Mouse (Mus musculus) embryonic facial prominence, embryonic 13.5 days (tissue): ENCODE data around the gene Rbbp4. TPM values are rescaled to one million over a fixed set of nuclear protein-coding genes. Genes with fewer than 3 reads are reported as not detected.

ENCODE experiments used
- ATAC-seq: fragments of 200-750 bp; cut with Nextera tagmentation; 2 replicates; pipeline ENCODE4 v1.8.0; 2017; ENCODE audit warnings: low read depth; ENCODE audit not compliant: insufficient number of reproducible peaks, insufficient read depth, low FRiP score, low TSS enrichment
- H3K27ac ChIP-seq: fragments of 300-500 bp; sonication (generic); 2 replicates; pipeline ENCODE4 v1.5.1; 2015; ENCODE audit warnings: moderate library complexity, mild to moderate bottlenecking, inconsistent platforms
- H3K27me3 ChIP-seq: fragments of 300-500 bp; sonication (generic); 2 replicates; pipeline ENCODE4 v1.6.1; 2015; ENCODE audit warnings: mild to moderate bottlenecking, inconsistent platforms
- H3K36me3 ChIP-seq: fragments of 300-500 bp; sonication (generic); 2 replicates; pipeline ENCODE4 v1.6.1; 2015; ENCODE audit warnings: mild to moderate bottlenecking, inconsistent platforms
- H3K4me1 ChIP-seq: fragments of 300-500 bp; sonication (generic); 2 replicates; pipeline ENCODE4 v1.6.1; 2015; ENCODE audit warnings: inconsistent platforms
- H3K4me2 ChIP-seq: fragments of 300-500 bp; sonication (generic); 2 replicates; pipeline ENCODE4 v1.6.1; 2015; ENCODE audit warnings: moderate library complexity, mild to moderate bottlenecking, inconsistent platforms
- H3K4me3 ChIP-seq: fragments of 300-500 bp; sonication (generic); 2 replicates; pipeline ENCODE4 v1.5.1; 2015; ENCODE audit warnings: mild to moderate bottlenecking, inconsistent platforms
- H3K9ac ChIP-seq: fragments of 300-500 bp; sonication (generic); 2 replicates; pipeline ENCODE4 v1.6.1; 2015; ENCODE audit warnings: mild to moderate bottlenecking, inconsistent platforms
- H3K9me3 ChIP-seq: fragments of 300-500 bp; sonication (generic); 2 replicates; pipeline ENCODE4 v1.6.1; 2016; ENCODE audit warnings: inconsistent platforms
- WGBS: fragments of 180-500 bp; shearing (Covaris S2); methylation state at CpG from one replicate; pipeline ENCODE4 v1.1.7; 2015; ENCODE audit warnings: mixed read lengths; 5-methylcytosine and 5-hydroxymethylcytosine counted together
- polyA plus RNA-seq: library from polyadenylated mRNA; unstranded; fragments of >200 nt; fragmentation: Nextera tagmentation; extraction: Ambion mirVana; gene quantifications from 2 replicates; pipeline ENCODE4 v1.2.1, GENCODE M21; 2015

The Rbbp4 gene
- polyA plus RNA-seq, 1 experiment from 2014 or later: 486 TPM

DNA sequence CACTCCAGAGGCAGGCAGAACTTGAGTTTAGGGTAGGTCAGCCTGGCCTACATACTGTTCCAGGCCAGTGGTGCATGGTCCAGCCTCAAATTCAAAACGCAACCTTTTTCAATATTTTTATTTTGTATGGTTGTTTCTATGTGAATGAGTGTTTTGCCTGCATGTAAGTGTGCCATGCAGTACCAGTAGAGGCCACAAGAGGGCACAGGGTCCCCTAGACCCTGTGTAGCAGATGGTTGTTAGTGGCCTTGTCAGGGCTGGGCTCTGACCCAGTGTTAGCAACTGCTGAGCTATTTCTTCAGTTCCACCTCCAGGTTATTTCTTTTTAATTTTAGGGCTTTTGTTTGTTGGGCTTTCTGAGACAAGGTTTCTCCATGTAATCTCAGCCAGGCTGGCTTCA, 15.5 kb upstream of the Rbbp4 start:
- no peaks in the 10 kb centered on the region for H3K9me3 ChIP-seq
- WGBS: 9% methylated on average over 1 of the region's 1 CpGs
- H3K36me3 ChIP-seq: peaks cover 27% of the 10 kb centered on the region
- no peak overlapping the region for H3K4me3 ChIP-seq
- H3K9ac ChIP-seq: no peak overlapping the region
- H3K27ac ChIP-seq: no peak overlapping the region
- ATAC-seq: no peak
- H3K4me1 ChIP-seq: no peaks in the 10 kb centered on the region
- H3K4me2 ChIP-seq: no peak overlapping the region
- no peaks in the 10 kb centered on the region for H3K27me3 ChIP-seq

DNA sequence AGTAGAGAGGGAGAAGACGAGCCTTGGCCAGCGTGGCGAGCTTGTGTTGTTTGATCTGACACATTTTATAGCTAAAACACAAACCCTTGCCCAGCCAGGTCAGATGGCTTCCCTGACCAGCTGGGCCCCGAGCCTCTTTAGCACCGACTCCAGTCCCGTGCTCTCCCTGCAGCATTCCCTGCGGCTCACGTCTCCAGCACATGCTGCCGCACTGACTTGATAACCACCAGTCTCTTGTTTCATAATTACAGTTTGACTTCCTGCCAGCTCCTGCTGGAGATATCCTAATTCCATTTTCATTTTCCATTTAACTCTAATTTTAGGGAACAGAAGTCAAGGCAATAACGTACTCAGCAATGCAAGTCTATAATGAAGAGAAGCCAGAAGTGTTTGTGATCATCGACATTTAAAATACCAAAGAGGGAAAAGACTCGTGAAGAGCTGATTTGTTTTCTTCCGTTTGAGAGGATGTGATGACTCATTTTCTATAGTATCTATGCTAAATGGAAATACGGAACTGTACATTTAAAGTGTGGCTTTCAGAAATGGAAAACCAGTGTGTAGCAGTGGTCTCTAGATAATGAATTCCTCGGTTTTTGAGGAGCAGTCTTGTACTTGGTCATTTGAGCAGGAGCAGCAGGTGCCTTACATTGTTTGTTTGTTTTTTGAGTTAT, 11.4 kb upstream of the Rbbp4 start:
- Histone ChIP-seq H3K27ac (no peak overlapping the region), H3K9me3 (no peaks in the 10 kb centered on the region), H3K36me3 (peaks cover 49% of the 10 kb centered on the region), H3K4me2 (no peak overlapping the region), H3K4me3 (no peak overlapping the region), H3K9ac (no peak overlapping the region), H3K27me3 (no peaks in the 10 kb centered on the region), H3K4me1 (no peaks in the 10 kb centered on the region)
- ATAC-seq: no peak
- WGBS: 74% methylated on average over 15 of the region's 15 CpGs

DNA sequence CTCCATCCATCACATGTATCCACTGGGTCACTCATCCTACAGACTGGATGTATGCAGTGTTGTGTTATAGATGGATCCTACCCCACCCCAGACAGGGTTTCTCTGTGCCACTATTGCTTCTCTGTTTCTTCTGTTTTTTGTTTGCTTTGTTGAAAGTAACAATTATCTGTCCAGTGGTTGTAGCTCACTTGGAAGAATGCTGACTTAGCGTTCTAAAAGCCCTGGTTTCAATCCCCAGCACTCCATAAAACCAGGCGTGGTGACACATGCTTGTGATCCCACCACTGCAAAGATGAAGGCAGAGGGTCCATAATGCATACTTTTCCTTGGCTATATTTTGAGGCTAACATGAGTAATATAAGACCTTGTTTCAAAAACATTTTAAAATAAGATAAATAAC, 7.5 kb upstream of the Rbbp4 start:
- Histone ChIP-seq H3K9ac (no peak overlapping the region), H3K36me3 (peaks cover 49% of the 10 kb centered on the region), H3K4me1 (no peaks in the 10 kb centered on the region), H3K4me2 (no peak overlapping the region), H3K9me3 (no peaks in the 10 kb centered on the region), H3K4me3 (no peak overlapping the region), H3K27ac (no peak overlapping the region), H3K27me3 (no peaks in the 10 kb centered on the region)
- 81% methylated on average over 2 of the region's 2 CpGs for WGBS
- no peak for ATAC-seq

DNA sequence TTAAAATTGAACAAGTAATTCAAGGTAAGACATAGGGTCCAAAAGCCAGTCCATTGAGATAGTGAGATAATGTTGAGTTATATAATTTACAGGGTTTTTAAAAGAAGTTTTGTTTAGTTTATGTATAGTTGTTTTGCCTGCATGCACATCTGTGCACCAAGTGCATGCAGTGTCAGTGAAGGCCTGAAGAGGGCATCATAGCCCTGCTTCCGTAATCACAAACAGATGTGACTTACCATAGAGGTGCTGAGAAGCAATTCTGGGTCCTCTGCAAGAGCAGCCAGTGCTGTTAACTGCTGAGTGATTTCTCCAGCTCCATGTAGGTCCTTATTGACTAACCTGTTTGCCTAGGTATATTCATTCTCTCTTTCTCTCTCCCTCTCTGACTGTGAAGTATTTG, 6.7 kb upstream of the Rbbp4 start:
- ATAC-seq: no peak
- WGBS: 82% methylated on average over 1 of the region's 1 CpGs

DNA sequence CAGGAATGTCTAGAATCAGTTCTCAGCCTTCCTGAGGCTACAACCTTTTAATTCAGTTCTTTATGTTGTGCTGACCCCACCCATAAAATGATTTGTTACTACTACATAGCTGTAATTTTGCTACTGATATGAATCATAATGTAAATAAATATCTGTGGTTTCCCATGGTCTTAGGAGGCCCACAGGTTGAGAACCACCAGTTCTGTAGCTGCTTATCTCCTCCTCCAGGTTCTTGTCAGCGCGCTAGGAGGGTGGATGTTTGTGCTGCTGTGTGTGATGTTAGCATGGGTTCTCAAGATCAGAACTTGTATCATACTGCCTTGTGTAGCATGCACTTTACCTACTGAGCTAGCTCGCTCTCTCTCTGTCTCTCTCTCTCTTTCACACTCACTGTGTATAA, 4.6 kb upstream of the Rbbp4 start:
- Histone ChIP-seq H3K4me3 (no peak overlapping the region), H3K9ac (no peak overlapping the region), H3K4me1 (peaks cover 5% of the 10 kb centered on the region; the same call in 1 of the 2 replicates), H3K36me3 (peaks cover 30% of the 10 kb centered on the region), H3K27ac (no peak overlapping the region), H3K9me3 (no peaks in the 10 kb centered on the region), H3K27me3 (no peaks in the 10 kb centered on the region), H3K4me2 (no peak overlapping the region)
- no peak for ATAC-seq
- WGBS: 98% methylated on average over 3 of the region's 3 CpGs

More for the DNA sequence above, 6.7 kb upstream of the Rbbp4 start:
- Histone ChIP-seq H3K36me3 (peaks cover 47% of the 10 kb centered on the region), H3K4me1 (no peaks in the 10 kb centered on the region), H3K4me2 (no peak overlapping the region), H3K9me3 (no peaks in the 10 kb centered on the region), H3K4me3 (no peak overlapping the region), H3K9ac (no peak overlapping the region), H3K27me3 (no peaks in the 10 kb centered on the region), H3K27ac (no peak overlapping the region)

DNA sequence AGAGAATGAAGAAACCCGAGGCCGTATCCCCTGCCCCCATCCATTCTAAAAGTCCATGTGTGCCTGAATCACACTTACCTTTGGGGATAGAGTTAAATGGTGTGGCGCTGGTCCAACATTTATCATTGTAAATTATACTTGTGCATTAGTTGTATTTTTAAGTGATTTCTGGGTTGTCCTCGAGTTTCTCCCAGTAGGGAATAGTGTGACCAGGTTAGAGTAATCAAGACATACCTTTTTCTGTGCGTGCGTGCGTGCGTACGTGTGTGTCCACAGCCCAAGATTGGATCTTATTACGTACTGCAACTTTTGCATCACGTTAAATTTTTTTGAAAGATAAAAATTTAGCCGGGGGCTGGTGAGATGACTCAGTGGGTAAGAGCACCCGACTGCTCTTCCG, 1.1 kb upstream of the Rbbp4 start:
- peak overlapping the region; percentile 74 for H3K9ac ChIP-seq
- WGBS: 39% methylated on average over 14 of the region's 14 CpGs
- H3K4me2 ChIP-seq: peak overlapping the region; percentile 80
- no peak for ATAC-seq
- peak overlapping the region; percentile 97 for H3K27ac ChIP-seq
- H3K4me3 ChIP-seq: peak overlapping the region; percentile 98
- H3K27me3 ChIP-seq: no peaks in the 10 kb centered on the region
- peaks cover 31% of the 10 kb centered on the region for H3K4me1 ChIP-seq
- H3K9me3 ChIP-seq: no peaks in the 10 kb centered on the region
- H3K36me3 ChIP-seq: peaks cover 19% of the 10 kb centered on the region

DNA sequence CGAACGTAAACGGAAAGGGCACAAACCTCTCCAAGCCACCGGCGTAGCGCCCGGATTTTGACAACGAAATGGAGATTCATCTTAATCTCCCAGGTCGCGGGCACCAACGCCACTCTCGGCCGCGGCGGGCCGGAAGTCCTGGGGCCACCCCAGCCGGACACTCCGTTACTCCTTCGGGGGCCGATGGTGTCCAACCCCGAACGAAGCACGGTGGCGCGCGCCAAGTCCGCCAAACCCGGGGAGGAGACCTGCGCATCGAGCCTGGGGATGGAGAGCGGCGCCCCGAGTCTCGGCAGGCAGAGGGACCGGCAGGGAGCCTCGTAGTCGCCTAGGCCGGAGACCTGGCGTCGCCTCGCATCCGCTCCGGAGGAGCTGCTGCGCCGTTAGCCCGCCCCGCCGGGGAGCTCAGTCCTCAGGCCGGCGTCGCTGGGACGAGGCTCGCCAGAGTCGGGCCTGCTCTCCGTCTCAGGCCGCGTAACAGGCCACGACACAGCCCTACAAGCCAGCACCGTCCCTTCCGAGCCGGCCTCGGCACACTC, 424 bp downstream of the Rbbp4 start:
- peak overlapping the region; percentile 98 for H3K4me3 ChIP-seq
- H3K9ac ChIP-seq: peak overlapping the region; percentile 98
- H3K27ac ChIP-seq: peak overlapping the region; percentile 97
- H3K9me3 ChIP-seq: no peaks in the 10 kb centered on the region
- whole genome bisulfite sequencing: under 1% methylated on average over 61 of the region's 62 CpGs
- ATAC-seq: peak; percentile 1; the same call in 1 of the 2 replicates
- H3K36me3 ChIP-seq: peaks cover 35% of the 10 kb centered on the region
- peak overlapping the region; percentile 80 for H3K4me2 ChIP-seq
- H3K27me3 ChIP-seq: no peaks in the 10 kb centered on the region
- H3K4me1 ChIP-seq: peaks cover 41% of the 10 kb centered on the region

DNA sequence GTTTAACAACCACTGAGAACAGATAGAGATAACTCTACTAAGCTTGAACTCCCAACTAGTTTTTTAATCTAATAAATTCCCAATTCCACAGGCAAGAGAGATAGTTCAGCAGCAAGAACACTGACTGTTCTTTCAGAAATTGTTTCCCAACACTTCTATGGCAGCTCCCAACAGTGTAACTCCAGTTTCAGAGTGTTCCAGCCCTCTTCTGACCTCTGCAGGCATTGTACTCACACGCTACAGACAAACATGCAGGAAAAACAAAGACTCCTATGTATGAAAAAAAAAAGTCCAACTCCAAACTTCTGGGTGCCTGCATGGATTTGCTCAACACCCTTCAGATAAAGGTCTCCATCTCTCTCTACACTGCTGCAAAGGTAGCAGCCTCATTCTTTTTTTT, 2.3 kb downstream of the Rbbp4 start:
- H3K4me3 ChIP-seq: peak overlapping the region; percentile 98
- H3K9ac ChIP-seq: peak overlapping the region; percentile 44; the same call in 1 of the 2 replicates

DNA sequence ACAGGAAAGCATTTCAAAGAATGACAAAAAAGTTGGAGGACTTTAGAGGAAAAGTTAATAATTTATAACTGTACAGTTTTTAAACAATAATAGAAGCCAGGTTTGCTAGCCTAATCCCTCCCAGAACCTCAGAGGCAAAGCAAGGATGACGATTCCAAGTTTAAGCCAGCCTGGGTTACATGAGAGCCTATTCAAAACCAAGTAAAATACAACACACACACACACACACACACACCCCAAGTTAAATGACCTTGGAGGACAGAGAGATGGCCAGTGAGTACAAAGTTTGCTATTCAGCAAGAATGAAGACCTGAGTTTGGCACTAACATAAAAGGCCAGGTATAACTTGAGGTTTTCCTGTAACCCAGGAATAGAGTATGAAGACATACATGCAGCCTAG, 9.0 kb downstream of the Rbbp4 start:
- Histone ChIP-seq H3K4me1 (peaks cover 9% of the 10 kb centered on the region), H3K27me3 (no peaks in the 10 kb centered on the region), H3K27ac (no peak overlapping the region), H3K4me2 (no peak overlapping the region), H3K9ac (no peak overlapping the region), H3K4me3 (no peak overlapping the region), H3K36me3 (peaks cover 81% of the 10 kb centered on the region), H3K9me3 (no peaks in the 10 kb centered on the region)
- ATAC-seq: no peak
- WGBS: 49% methylated on average over 1 of the region's 1 CpGs

More for the DNA sequence above, 2.3 kb downstream of the Rbbp4 start:
- WGBS: 20% methylated on average over 1 of the region's 1 CpGs
- Histone ChIP-seq H3K9me3 (no peaks in the 10 kb centered on the region), H3K36me3 (peaks cover 52% of the 10 kb centered on the region), H3K4me2 (peak overlapping the region; percentile 80), H3K4me1 (peaks cover 41% of the 10 kb centered on the region), H3K27me3 (no peaks in the 10 kb centered on the region), H3K27ac (no peak overlapping the region)
- ATAC-seq: no peak

DNA sequence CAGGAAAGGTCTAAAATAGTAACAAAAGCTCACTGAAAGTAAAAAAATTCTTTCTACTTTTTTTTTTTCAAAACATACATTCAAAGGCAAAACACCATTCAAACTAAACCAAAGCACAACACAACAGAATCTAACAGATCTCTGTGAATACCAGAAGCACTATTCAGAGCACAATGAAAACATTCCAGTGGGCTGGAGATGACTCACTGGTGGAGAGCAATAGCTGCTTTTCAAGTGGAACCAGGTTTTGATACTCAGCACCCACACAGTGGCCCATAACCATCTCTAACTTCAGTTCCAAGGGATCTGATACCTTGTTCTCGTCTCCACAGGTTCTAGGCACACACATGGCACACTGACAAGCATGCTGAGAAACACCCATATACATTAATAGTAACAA, 10.4 kb downstream of the Rbbp4 start:
- H3K27ac ChIP-seq: no peak overlapping the region
- H3K9ac ChIP-seq: no peak overlapping the region
- H3K27me3 ChIP-seq: no peaks in the 10 kb centered on the region
- no peak overlapping the region for H3K4me3 ChIP-seq
- no peaks in the 10 kb centered on the region for H3K4me1 ChIP-seq
- 82% methylated on average over 1 of the region's 1 CpGs for WGBS
- H3K9me3 ChIP-seq: no peaks in the 10 kb centered on the region
- ATAC-seq: no peak
- peaks cover 81% of the 10 kb centered on the region for H3K36me3 ChIP-seq
- no peak overlapping the region for H3K4me2 ChIP-seq

DNA sequence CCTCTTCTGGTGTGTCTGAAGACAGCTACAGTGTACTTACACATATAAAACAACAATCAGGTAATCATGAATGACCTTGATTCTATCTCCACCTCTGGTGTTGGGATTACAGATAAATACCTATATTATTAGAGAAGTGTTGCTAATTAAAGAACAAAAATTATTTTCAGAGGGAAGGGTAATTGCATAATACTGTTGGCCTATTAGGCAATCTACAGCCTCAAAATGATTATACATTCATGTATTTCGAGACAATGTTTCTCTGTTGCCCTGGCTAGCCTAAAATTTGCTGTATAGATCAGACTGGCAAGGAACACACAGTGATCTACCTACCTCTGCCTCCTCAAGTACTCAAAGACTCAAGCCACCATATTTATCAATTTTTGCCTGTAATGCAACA, 11.7 kb downstream of the Rbbp4 start:
- H3K4me2 ChIP-seq: no peak overlapping the region
- no peak for ATAC-seq
- H3K9me3 ChIP-seq: no peaks in the 10 kb centered on the region
- 98% methylated on average over 1 of the region's 1 CpGs for WGBS
- peaks cover 79% of the 10 kb centered on the region for H3K36me3 ChIP-seq
- no peak overlapping the region for H3K4me3 ChIP-seq
- H3K27ac ChIP-seq: no peak overlapping the region
- H3K4me1 ChIP-seq: no peaks in the 10 kb centered on the region
- no peak overlapping the region for H3K9ac ChIP-seq
- H3K27me3 ChIP-seq: no peaks in the 10 kb centered on the region

DNA sequence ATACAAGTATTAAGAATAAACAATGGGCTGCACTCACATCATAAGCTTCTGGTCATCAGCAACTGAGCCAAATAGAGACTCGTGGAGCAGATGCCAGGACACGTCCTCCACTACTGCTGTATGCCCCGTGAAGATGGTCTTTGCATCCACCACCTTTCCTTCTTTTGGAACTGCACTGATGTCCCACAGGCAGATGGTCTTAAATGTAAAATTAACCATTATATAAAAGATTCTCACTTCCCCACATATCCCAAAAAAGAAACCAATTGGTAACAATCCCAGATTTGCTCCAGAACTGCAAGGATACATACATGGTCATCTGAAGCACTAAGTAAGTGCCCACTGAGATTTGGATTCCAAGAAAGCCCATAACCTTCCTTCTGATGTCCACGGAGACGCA, 13.1 kb downstream of the Rbbp4 start:
- H3K4me1 ChIP-seq: no peaks in the 10 kb centered on the region
- no peaks in the 10 kb centered on the region for H3K27me3 ChIP-seq
- H3K4me3 ChIP-seq: no peak overlapping the region
- peaks cover 79% of the 10 kb centered on the region for H3K36me3 ChIP-seq
- no peak overlapping the region for H3K27ac ChIP-seq
- H3K9me3 ChIP-seq: no peaks in the 10 kb centered on the region
- H3K4me2 ChIP-seq: no peak overlapping the region
- 82% methylated on average over 5 of the region's 5 CpGs for WGBS
- ATAC-seq: no peak
- H3K9ac ChIP-seq: no peak overlapping the region
